Mouse (Mus musculus) ES-E14 (cell line): ENCODE results near the gene Tom1l2. TPM values are rescaled to one million over a fixed set of nuclear protein-coding genes. Genes with fewer than 3 reads are reported as not detected.

Experiments
- DNase-seq: peaks from one replicate; pipeline ENCODE4 v3.0.0-alpha.2; 2013; ENCODE audit warnings: low read depth, low spot score
- H3K27ac ChIP-seq: 2 replicates; pipeline ENCODE4 v1.5.1; 2012; ENCODE audit warnings: low read depth, mild to moderate bottlenecking, low read length, moderate library complexity, mixed read lengths; ENCODE audit not compliant: poor library complexity, insufficient read depth, severe bottlenecking
- H3K36me3 ChIP-seq: 2 replicates; pipeline ENCODE4 v1.6.1; 2012; ENCODE audit warnings: mild to moderate bottlenecking, low read length, moderate library complexity, mixed read lengths; ENCODE audit not compliant: control insufficient read depth, poor library complexity, insufficient read depth, severe bottlenecking
- H3K4me1 ChIP-seq, 2 experiments: fragments of 150-350 bp in 1 of 2; sonication (generic) in 1 of 2; 2 replicates each; pipeline ENCODE4 v1.6.1; 2012; ENCODE audit warnings: low read length in 2 of 2, mild to moderate bottlenecking in 1 of 2, mixed read lengths in 1 of 2; ENCODE audit not compliant: control insufficient read depth in 2 of 2, insufficient read depth in 2 of 2, poor library complexity in 1 of 2
- H3K4me3 ChIP-seq, 2 experiments: fragments of 150-350 bp in 1 of 2; sonication (generic) in 1 of 2; 2 replicates each; pipeline ENCODE4 v1.5.1; 2012; ENCODE audit warnings: low read length in 2 of 2, low read depth in 1 of 2, mild to moderate bottlenecking in 1 of 2, mixed read lengths in 1 of 2; ENCODE audit not compliant: insufficient read depth in 1 of 2, poor library complexity in 1 of 2, severe bottlenecking in 1 of 2
- H3K9ac ChIP-seq: 2 replicates; pipeline ENCODE4 v1.6.1; 2012; ENCODE audit warnings: low read depth, mild to moderate bottlenecking, low read length, mixed read lengths; ENCODE audit not compliant: poor library complexity, insufficient read depth, severe bottlenecking
- H3K9me3 ChIP-seq: fragments of 150-350 bp; sonication (generic); 2 replicates; pipeline ENCODE4 v1.6.1; 2012; ENCODE audit warnings: low read depth, mild to moderate bottlenecking, low read length; ENCODE audit not compliant: control insufficient read depth, insufficient read depth
- CHD2 ChIP-seq: IDR thresholded peaks from 2 replicates; pipeline ENCODE4 v1.6.1; 2014; ENCODE audit warnings: mild to moderate bottlenecking, low read depth, low read length, inconsistent platforms
- HCFC1 ChIP-seq: IDR thresholded peaks from 2 replicates; pipeline ENCODE4 v1.6.1; 2012; ENCODE audit warnings: low read length, inconsistent platforms, borderline replicate concordance; ENCODE audit not compliant: insufficient read depth
- MAFK ChIP-seq: IDR thresholded peaks from 2 replicates; pipeline ENCODE4 v1.6.1; 2014; ENCODE audit warnings: mild to moderate bottlenecking, low read depth, low read length, inconsistent platforms; ENCODE audit not compliant: insufficient read depth
- ZC3H11A ChIP-seq: IDR thresholded peaks from 2 replicates; pipeline ENCODE4 v1.6.1; 2012; ENCODE audit warnings: low read depth, mild to moderate bottlenecking, inconsistent platforms, low read length, borderline replicate concordance
- ZNF384 ChIP-seq: IDR thresholded peaks from 2 replicates; pipeline ENCODE4 v1.6.1; 2012; ENCODE audit warnings: low read depth, low read length, inconsistent platforms
- in situ Hi-C, 2 experiments: fragments of 600-800 bp; cut with MboI; formaldehyde crosslinking; loops; one replicate each; pipeline ENCODE4 v1.15.1; 2025; ENCODE audit warnings: low sequenced_read_pairs in 2 of 2, inconsistent platforms in 1 of 2; ENCODE audit not compliant: unreplicated experiment in 2 of 2
- total RNA-seq: library from RNA; depleted of rRNA; stranded (reverse); fragments of 300-350 nt; gene quantifications from 2 replicates; pipeline ENCODE4 v1.2.3, GENCODE M21; 2012

The Tom1l2 gene
- total RNA-seq, 1 experiment, result 10.4 TPM

GRCm38 (mm10) chr11:60190055-60190641 is 162.6 kb downstream of the Tom1l2 start:
- in situ Hi-C loops, result no loop called here
- H3K27ac ChIP-seq, result no peak overlapping the region
- no peaks in the 10 kb centered on the region for H3K9me3 ChIP-seq
- DNase-seq, result no peak
- H3K4me1 ChIP-seq, result peaks cover 0 to 18% of the 10 kb centered on the region in 2 experiments; a peak in 2 of 4 replicates
- peaks cover 22% of the 10 kb centered on the region for H3K36me3 ChIP-seq
- no peak overlapping the region; the same call in 1 of the 2 replicates for H3K9ac ChIP-seq
- no peak for TF ChIP-seq ZNF384
- no peak for TF ChIP-seq HCFC1
- TF ChIP-seq ZC3H11A, result no peak
- no peak for TF ChIP-seq MAFK
- no peak for TF ChIP-seq CHD2
- no peak overlapping the region; a peak in 1 of 4 replicates for H3K4me3 ChIP-seq

GRCm38 (mm10) chr11:60189501-60190040 is 163.1 kb downstream of the Tom1l2 start:
- H3K4me1 ChIP-seq, result peaks cover 0 to 20% of the 10 kb centered on the region in 2 experiments; a peak in 2 of 4 replicates
- peak overlapping the region; percentile 9; a peak in 2 of 4 replicates for H3K4me3 ChIP-seq
- in situ Hi-C loops, result no loop called here
- TF ChIP-seq ZC3H11A, result no peak
- TF ChIP-seq HCFC1, result no peak
- TF ChIP-seq ZNF384, result no peak
- no peak for TF ChIP-seq MAFK
- no peak for TF ChIP-seq CHD2
- no peak for DNase-seq
- H3K9me3 ChIP-seq, result no peaks in the 10 kb centered on the region
- H3K9ac ChIP-seq, result peak overlapping the region; percentile 27; the same call in 1 of the 2 replicates
- H3K36me3 ChIP-seq, result peaks cover 23% of the 10 kb centered on the region
- no peak overlapping the region for H3K27ac ChIP-seq

GRCm38 (mm10) chr11:60188275-60188853 is 164.3 kb downstream of the Tom1l2 start:
- peaks cover 3 to 27% of the 10 kb centered on the region in 2 experiments; a peak in 2 of 4 replicates for H3K4me1 ChIP-seq
- H3K36me3 ChIP-seq, result peaks cover 23% of the 10 kb centered on the region
- TF ChIP-seq CHD2, result no peak
- no peak for TF ChIP-seq HCFC1
- no peak for TF ChIP-seq ZNF384
- TF ChIP-seq ZC3H11A, result no peak
- H3K9me3 ChIP-seq, result no peaks in the 10 kb centered on the region
- H3K4me3 ChIP-seq, result peak overlapping the region; percentile 26 to 52
- no peak for DNase-seq
- in situ Hi-C loops, result no loop called here
- no peak overlapping the region for H3K27ac ChIP-seq
- H3K9ac ChIP-seq, result peak overlapping the region; percentile 11

GRCm38 (mm10) chr11:60187070-60187469 is 165.6 kb downstream of the Tom1l2 start:
- H3K9me3 ChIP-seq, result no peaks in the 10 kb centered on the region
- H3K4me3 ChIP-seq, result no peak overlapping the region
- H3K36me3 ChIP-seq, result peaks cover 23% of the 10 kb centered on the region
- TF ChIP-seq ZNF384, result no peak
- TF ChIP-seq HCFC1, result no peak
- TF ChIP-seq ZC3H11A, result no peak
- no peak for TF ChIP-seq MAFK
- TF ChIP-seq CHD2, result no peak
- no peak overlapping the region for H3K27ac ChIP-seq
- DNase-seq, result no peak
- no peak overlapping the region for H3K9ac ChIP-seq
- H3K4me1 ChIP-seq, result peaks cover 9 to 37% of the 10 kb centered on the region in 2 experiments; a peak in 3 of 4 replicates
- in situ Hi-C loops, result no loop called here
